Mouse (Mus musculus): ENCODE measurements around the gene Acox1.

GRCm38 (mm10) chr11:116132366-116133333, 66.2 kb downstream of the Acox1 start:
- peak; percentile 39 to 51 (median 46); a peak in 5 of 6 replicates for TF ChIP-seq CTCF (IDR thresholded peaks at IDR 0.05 in 2 of 3, conservative IDR thresholded peaks at IDR 0.05 in 1 of 3; ENCODE audit: control insufficient read depth in 1 of 3, insufficient read depth in 1 of 3, low read depth in 2 of 3, low read length in 3 of 3, poor library complexity in 1 of 3, severe bottlenecking in 1 of 3)
- no peak for TF ChIP-seq MAFK (IDR thresholded peaks at IDR 0.05; ENCODE audit: borderline replicate concordance, low read depth, low read length)
- no peak for TF ChIP-seq POLR2A (IDR thresholded peaks at IDR 0.05; ENCODE audit: control insufficient read depth in 1 of 2, insufficient read depth in 1 of 2, low read depth in 1 of 2, low read length in 2 of 2, poor library complexity in 1 of 2)
- no peak for TF ChIP-seq JUND (IDR thresholded peaks at IDR 0.05; ENCODE audit: low read depth, low read length)
- no peak for TF ChIP-seq TBP (IDR thresholded peaks at IDR 0.05; ENCODE audit: low read depth, low read length)
- no peak for TF ChIP-seq SIN3A (IDR thresholded peaks at IDR 0.05; ENCODE audit: low read length)
- no peak for TF ChIP-seq GATA1 (IDR thresholded peaks at IDR 0.05; ENCODE audit: low read depth, low read length)
- no peak for TF ChIP-seq MXI1 (IDR thresholded peaks at IDR 0.05; ENCODE audit: low read depth, low read length)
- TF ChIP-seq USF1 (IDR thresholded peaks at IDR 0.05; ENCODE audit: low read depth, low read length): no peak
- no peak for TF ChIP-seq RCOR1 (IDR thresholded peaks at IDR 0.05; ENCODE audit: low read depth, low read length)
- no peak for TF ChIP-seq HCFC1 (IDR thresholded peaks at IDR 0.05; ENCODE audit: low read depth, low read length)
- no peak for TF ChIP-seq POLR2AphosphoS2 (IDR thresholded peaks at IDR 0.05; ENCODE audit: low read length)
- TF ChIP-seq CHD2 (IDR thresholded peaks at IDR 0.05; ENCODE audit: low read length): no peak
- TF ChIP-seq ZKSCAN1 (IDR thresholded peaks at IDR 0.05; ENCODE audit: low read depth, low read length): no peak
